Mouse (Mus musculus): ENCODE measurements at regions not wholly inside any gene's neighbourhood (a gene's known extent, or its start where the extent isn't known, plus 50 kb on each side); places are given as distances from the start of the nearest gene placed in this dataset.
"Not testable (repeated sequence)": the region's sequence is repeated elsewhere in the genome, so short reads cannot be mapped to it uniquely, and the experiment has no call there.

DNA sequence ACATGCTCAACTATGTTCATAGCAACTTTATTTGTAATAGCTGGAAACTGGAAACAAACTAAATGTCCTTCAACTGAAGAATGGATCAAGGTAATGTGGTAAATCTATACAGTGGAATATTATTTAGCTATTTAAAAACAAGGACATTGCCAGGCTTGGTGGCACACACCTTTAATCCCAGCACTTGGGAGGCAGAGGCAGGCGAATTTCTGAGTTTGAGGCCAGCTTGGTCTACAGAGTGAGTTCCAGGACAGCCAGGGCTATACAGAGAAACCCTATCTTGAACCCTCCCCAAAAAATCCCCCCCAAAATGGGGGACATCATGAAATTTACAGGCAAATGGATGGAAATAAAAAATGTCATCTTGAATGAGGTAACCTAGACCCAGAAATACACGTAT lies 213.6 kb downstream of the Gm31371 start:
- H3K27ac ChIP-seq (ENCODE audit: low read depth, low read length); H3K9me3 ChIP-seq (ENCODE audit: low read length); H3K4me3 ChIP-seq (ENCODE audit: low read depth, low read length); H3K4me2 ChIP-seq (ENCODE audit: low read depth, low read length, poor library complexity, severe bottlenecking); H3K27me3 ChIP-seq (ENCODE audit: insufficient read depth, low read length); H3K36me3 ChIP-seq (ENCODE audit: insufficient read depth, low read length); H3K4me1 ChIP-seq (ENCODE audit: insufficient read depth, low read length); H3K9ac ChIP-seq (replicated peaks; ENCODE audit: low read length, poor library complexity, severe bottlenecking); DNase-seq (ENCODE audit: low spot score); ATAC-seq (ENCODE audit: low FRiP score): not testable (repeated sequence)
- 75% methylated on average over 2 of the region's 2 CpGs for WGBS

DNA sequence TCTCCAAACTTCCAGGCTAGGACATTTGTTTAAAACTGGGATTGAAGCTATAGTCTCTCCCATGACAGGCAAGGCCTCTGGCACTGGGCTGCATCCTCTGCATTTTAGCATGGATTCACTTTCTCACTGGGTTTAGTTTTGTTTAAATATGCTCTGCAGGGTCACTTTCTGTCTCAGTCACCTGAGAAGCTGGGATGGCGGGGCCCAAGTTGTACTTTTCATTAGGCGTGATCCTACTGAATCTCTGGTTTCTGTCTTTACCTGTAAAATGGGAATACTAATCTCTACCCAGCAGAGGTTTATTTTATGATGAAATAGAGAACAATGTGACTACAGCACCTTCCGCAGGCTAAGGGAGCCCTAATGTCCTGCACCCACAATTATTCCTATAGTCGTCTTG lies 216.4 kb downstream of the Gm31371 start:
- not testable (repeated sequence) for H3K27me3 ChIP-seq (ENCODE audit: insufficient read depth, low read length); H3K9me3 ChIP-seq (ENCODE audit: low read length); H3K4me2 ChIP-seq (ENCODE audit: low read depth, low read length, poor library complexity, severe bottlenecking); H3K9ac ChIP-seq (replicated peaks; ENCODE audit: low read length, poor library complexity, severe bottlenecking); H3K36me3 ChIP-seq (ENCODE audit: insufficient read depth, low read length); H3K4me1 ChIP-seq (ENCODE audit: insufficient read depth, low read length); H3K27ac ChIP-seq (ENCODE audit: low read depth, low read length); H3K4me3 ChIP-seq (ENCODE audit: low read depth, low read length); DNase-seq (ENCODE audit: low spot score); ATAC-seq (ENCODE audit: low FRiP score)
- WGBS, result 81% methylated on average over 4 of the region's 4 CpGs

DNA sequence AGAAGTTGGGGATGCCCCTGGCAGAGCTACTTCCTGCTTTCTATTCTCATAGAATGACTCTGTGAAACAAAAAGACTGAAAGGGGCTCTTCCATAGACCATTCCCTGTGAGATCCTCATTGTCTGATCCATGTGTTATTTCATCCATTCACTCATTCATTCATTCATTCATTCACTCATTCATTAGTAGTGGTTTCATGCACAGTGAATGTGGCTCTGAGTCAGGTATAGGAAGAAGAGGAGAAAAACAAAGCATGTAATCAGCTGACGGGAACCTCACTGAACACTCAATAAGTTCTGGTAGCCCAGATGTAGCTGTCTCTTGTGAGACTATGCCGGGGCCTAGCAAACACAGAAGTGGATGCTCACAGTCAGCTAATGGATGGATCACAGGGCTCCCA lies 217.0 kb downstream of the Gm31371 start:
- H3K9me3 ChIP-seq (ENCODE audit: low read length); ATAC-seq (ENCODE audit: low FRiP score); H3K36me3 ChIP-seq (ENCODE audit: insufficient read depth, low read length); H3K9ac ChIP-seq (replicated peaks; ENCODE audit: low read length, poor library complexity, severe bottlenecking); H3K4me2 ChIP-seq (ENCODE audit: low read depth, low read length, poor library complexity, severe bottlenecking); H3K27ac ChIP-seq (ENCODE audit: low read depth, low read length); H3K4me1 ChIP-seq (ENCODE audit: insufficient read depth, low read length); H3K27me3 ChIP-seq (ENCODE audit: insufficient read depth, low read length); DNase-seq (ENCODE audit: low spot score); H3K4me3 ChIP-seq (ENCODE audit: low read depth, low read length): not testable (repeated sequence)
- WGBS, result 96% methylated on average over 2 of the region's 2 CpGs

DNA sequence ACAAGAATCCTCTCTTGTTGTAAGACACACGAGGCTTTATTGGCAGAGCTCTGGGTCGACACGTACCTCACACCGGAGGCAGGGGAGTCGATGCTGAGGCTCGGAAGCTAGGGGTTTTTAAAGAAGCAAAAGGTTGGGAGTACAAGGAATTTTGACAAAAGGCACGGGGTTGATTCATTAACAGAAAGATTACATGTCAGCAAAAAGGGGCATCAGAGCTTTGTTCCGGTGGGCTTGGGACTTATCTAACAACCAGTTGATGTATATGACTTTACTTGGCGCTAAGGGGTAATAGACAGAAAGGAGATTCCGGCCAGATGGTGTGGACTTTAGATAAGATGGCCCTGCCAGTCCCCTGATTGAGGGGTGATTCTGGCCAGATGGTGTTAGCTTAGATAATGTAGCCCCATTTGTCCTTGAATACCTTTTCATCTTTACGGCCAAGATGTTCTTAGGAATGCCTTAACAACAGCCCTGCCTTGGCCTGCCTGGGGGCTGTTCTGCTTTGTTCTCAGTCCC lies 218.3 kb downstream of the Gm31371 start:
- H3K27me3 ChIP-seq (ENCODE audit: insufficient read depth, low read length); H3K9ac ChIP-seq (replicated peaks; ENCODE audit: low read length, poor library complexity, severe bottlenecking); H3K4me2 ChIP-seq (ENCODE audit: low read depth, low read length, poor library complexity, severe bottlenecking); DNase-seq (ENCODE audit: low spot score); H3K4me1 ChIP-seq (ENCODE audit: insufficient read depth, low read length); H3K4me3 ChIP-seq (ENCODE audit: low read depth, low read length); H3K9me3 ChIP-seq (ENCODE audit: low read length); ATAC-seq (ENCODE audit: low FRiP score); H3K27ac ChIP-seq (ENCODE audit: low read depth, low read length); H3K36me3 ChIP-seq (ENCODE audit: insufficient read depth, low read length): not testable (repeated sequence)
- 92% methylated on average over 8 of the region's 11 CpGs for WGBS

DNA sequence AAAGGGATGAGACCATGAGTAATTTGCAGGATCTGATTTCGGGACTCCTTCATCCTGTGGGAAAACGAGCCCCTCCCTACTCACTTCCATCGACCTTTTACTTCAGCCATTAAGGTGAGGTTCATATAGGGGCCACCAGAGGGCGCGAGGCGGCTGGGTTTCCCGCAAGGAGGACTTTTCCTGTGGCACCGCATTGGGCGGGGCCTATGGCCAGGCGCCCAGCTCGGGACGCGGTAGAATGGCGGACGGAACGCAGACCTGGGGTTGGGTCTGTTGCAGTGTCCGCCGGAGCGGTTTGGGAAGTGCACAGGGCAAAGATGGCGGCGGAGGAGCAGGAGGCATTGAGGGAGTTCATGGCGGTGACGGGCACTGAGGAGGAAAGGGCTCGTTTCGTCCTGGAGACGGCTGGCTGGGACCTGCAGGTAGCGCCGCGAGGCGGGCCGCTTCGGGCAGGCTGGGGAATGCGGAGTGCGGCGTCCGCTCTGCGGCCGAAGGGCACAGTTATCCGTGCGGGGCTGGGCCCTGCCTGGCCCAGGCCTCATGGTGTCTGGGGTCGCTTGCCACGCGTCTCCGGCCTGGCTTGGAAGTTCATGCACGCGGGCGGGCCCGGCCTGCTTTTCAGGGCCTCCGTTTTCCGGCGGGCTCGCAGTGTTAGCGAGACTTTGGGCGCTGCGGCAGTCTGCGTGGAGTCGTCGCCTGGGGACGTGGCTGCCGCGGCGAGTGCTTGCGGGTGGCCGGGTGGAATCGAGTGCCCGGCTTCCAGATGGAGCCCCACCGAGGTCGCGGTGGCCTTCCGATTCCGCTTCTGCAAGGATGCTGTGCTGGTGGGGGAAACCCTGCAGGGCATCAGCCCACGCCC lies 219.1 kb downstream of the Gm31371 start:
- H3K27me3 ChIP-seq (ENCODE audit: insufficient read depth, low read length); H3K36me3 ChIP-seq (ENCODE audit: insufficient read depth, low read length); H3K4me1 ChIP-seq (ENCODE audit: insufficient read depth, low read length); H3K9me3 ChIP-seq (ENCODE audit: low read length): not testable (repeated sequence)
- peak; percentile 72 for TF ChIP-seq CTCF (IDR thresholded peaks at IDR 0.05)
- 16% methylated on average over 56 of the region's 72 CpGs for WGBS
- Histone ChIP-seq H3K4me3 (ENCODE audit: low read depth, low read length) (peak overlapping the region; percentile 46), H3K27ac (ENCODE audit: low read depth, low read length) (peak overlapping the region; percentile 59; the same call in 1 of the 2 replicates), H3K4me2 (ENCODE audit: low read depth, low read length, poor library complexity, severe bottlenecking) (peak overlapping the region; percentile 30; the same call in 1 of the 2 replicates), H3K9ac (replicated peaks; ENCODE audit: low read length, poor library complexity, severe bottlenecking) (peak overlapping the region; percentile 69)
- ATAC-seq (ENCODE audit: low FRiP score) (peak; percentile 100), DNase-seq (ENCODE audit: low spot score) (peak; percentile 98)

DNA sequence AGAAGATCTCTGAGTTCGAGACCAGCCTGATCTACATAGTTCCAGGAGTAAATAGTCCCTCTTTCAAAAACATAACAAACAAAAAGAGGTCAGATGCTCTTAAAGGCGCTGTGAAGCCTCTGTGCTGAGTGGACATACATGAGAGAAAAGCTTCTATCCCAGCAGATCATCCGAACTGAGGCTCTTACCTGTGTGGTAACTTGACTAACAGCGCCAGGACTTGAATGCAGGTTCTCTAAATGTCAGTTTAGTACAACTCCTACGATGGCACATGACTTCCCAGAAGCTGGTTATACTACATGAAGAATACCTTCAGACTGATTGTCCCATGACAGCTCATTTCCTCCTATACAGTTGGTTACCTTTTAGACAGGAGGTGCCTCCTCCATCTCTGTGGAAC lies 220.4 kb downstream of the Gm31371 start:
- not testable (repeated sequence) for H3K4me2 ChIP-seq (ENCODE audit: low read depth, low read length, poor library complexity, severe bottlenecking); H3K36me3 ChIP-seq (ENCODE audit: insufficient read depth, low read length); ATAC-seq (ENCODE audit: low FRiP score); H3K9ac ChIP-seq (replicated peaks; ENCODE audit: low read length, poor library complexity, severe bottlenecking); H3K27ac ChIP-seq (ENCODE audit: low read depth, low read length); H3K27me3 ChIP-seq (ENCODE audit: insufficient read depth, low read length); H3K4me3 ChIP-seq (ENCODE audit: low read depth, low read length); DNase-seq (ENCODE audit: low spot score); H3K4me1 ChIP-seq (ENCODE audit: insufficient read depth, low read length); H3K9me3 ChIP-seq (ENCODE audit: low read length)
- 92% methylated on average over 5 of the region's 5 CpGs for WGBS

DNA sequence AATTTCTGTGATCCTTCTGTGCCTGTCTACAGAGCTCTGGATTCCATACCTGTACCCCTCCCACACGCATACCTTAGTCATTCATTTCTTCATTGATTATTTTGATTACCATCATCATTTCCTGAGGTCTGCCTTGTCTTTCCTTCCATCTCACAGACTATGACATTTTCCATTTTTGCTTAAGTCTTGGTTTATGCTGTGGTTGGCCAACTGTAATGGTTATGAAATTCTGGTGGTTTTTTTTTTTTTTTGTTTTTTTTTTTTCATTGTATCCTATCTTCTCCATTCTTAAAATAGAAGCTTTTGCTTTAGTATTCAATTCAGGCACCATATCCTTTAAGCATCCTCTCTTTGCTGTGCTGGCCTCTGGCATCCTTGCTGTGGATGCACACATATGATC lies 227.4 kb downstream of the Gm15319 start:
- DNase-seq (ENCODE audit: low spot score); H3K9me3 ChIP-seq (ENCODE audit: low read length); H3K4me2 ChIP-seq (ENCODE audit: low read depth, low read length, poor library complexity, severe bottlenecking); H3K4me1 ChIP-seq (ENCODE audit: insufficient read depth, low read length); H3K27ac ChIP-seq (ENCODE audit: low read depth, low read length); H3K9ac ChIP-seq (replicated peaks; ENCODE audit: low read length, poor library complexity, severe bottlenecking); H3K27me3 ChIP-seq (ENCODE audit: insufficient read depth, low read length); H3K36me3 ChIP-seq (ENCODE audit: insufficient read depth, low read length); ATAC-seq (ENCODE audit: low FRiP score); H3K4me3 ChIP-seq (ENCODE audit: low read depth, low read length): not testable (repeated sequence)
- WGBS, result no CpG with 5 or more reads among the region's 1 CpGs

DNA sequence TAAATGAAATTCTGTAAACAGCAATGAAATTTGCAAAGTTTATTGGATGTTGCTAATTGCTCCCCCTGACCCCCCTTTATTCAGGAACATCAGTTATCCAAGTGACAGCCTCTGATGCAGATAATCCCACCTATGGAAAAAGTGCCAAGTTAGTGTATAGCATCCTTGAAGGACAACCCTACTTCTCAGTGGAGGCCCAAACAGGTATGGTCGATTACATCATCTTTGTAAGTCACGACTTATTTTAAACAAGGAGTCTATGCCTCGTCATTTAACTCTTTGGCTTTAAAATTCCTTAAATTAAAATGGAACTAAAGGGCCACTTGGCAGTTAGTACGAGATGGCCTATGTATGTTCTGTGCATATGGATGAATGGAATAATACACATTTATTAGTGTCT lies 217.6 kb downstream of the Gm15319 start:
- H3K27me3 ChIP-seq (ENCODE audit: insufficient read depth, low read length); H3K27ac ChIP-seq (ENCODE audit: low read depth, low read length); H3K4me2 ChIP-seq (ENCODE audit: low read depth, low read length, poor library complexity, severe bottlenecking); H3K9me3 ChIP-seq (ENCODE audit: low read length); ATAC-seq (ENCODE audit: low FRiP score); H3K4me1 ChIP-seq (ENCODE audit: insufficient read depth, low read length); H3K36me3 ChIP-seq (ENCODE audit: insufficient read depth, low read length); DNase-seq (ENCODE audit: low spot score); H3K9ac ChIP-seq (replicated peaks; ENCODE audit: low read length, poor library complexity, severe bottlenecking); H3K4me3 ChIP-seq (ENCODE audit: low read depth, low read length): not testable (repeated sequence)
- 86% methylated on average over 4 of the region's 4 CpGs for WGBS

Data from midbrain, postnatal 0 days (tissue).